Mouse (Mus musculus) stomach, embryonic 14.5 days (tissue): ENCODE results near the gene Zbtb9. TPM values are rescaled to one million over a fixed set of nuclear protein-coding genes. Genes with fewer than 3 reads are reported as not detected.
A peak's percentile ranks its signal among the peaks of the same experiment; 100 is the strongest.

Experiments
- ATAC-seq: fragments of 200-750 bp; cut with Nextera tagmentation; 2 replicates; pipeline ENCODE4 v1.8.0; 2017; ENCODE audit warnings: low read depth, moderate TSS enrichment; ENCODE audit not compliant: insufficient number of reproducible peaks, insufficient read depth, low FRiP score
- H3K27ac ChIP-seq: fragments of 300-500 bp; sonication (generic); 2 replicates; pipeline ENCODE4 v1.5.1; 2014; ENCODE audit warnings: mild to moderate bottlenecking, low read length, moderate library complexity, mixed read lengths
- H3K27me3 ChIP-seq: fragments of 300-500 bp; sonication (generic); 2 replicates; pipeline ENCODE4 v1.6.1; 2014; ENCODE audit warnings: low read length, control low read depth, mixed read lengths; ENCODE audit not compliant: control insufficient read depth, insufficient read depth
- H3K36me3 ChIP-seq: fragments of 300-500 bp; sonication (generic); 2 replicates; pipeline ENCODE4 v1.6.1; 2014; ENCODE audit warnings: mild to moderate bottlenecking, control low read depth, low read length, moderate library complexity, mixed read lengths; ENCODE audit not compliant: control insufficient read depth, insufficient read depth
- H3K4me1 ChIP-seq: fragments of 300-500 bp; sonication (generic); 2 replicates; pipeline ENCODE4 v1.6.1; 2014; ENCODE audit warnings: low read length, control low read depth, mixed read lengths; ENCODE audit not compliant: control insufficient read depth, insufficient read depth
- H3K4me2 ChIP-seq: fragments of 300-500 bp; sonication (generic); replicated peaks from 2 replicates; pipeline ENCODE4 v1.6.1; 2014; ENCODE audit warnings: low read depth, low read length, control low read depth
- H3K4me3 ChIP-seq: fragments of 300-500 bp; sonication (generic); 2 replicates; pipeline ENCODE4 v1.5.1; 2014; ENCODE audit warnings: low read depth, low read length, control low read depth
- H3K9ac ChIP-seq: fragments of 300-500 bp; sonication (generic); replicated peaks from 2 replicates; pipeline ENCODE4 v1.6.1; 2014; ENCODE audit warnings: low read depth, mild to moderate bottlenecking, control low read depth, low read length, moderate library complexity, mixed read lengths
- H3K9me3 ChIP-seq: fragments of 300-500 bp; sonication (generic); 2 replicates; pipeline ENCODE4 v1.6.1; 2016; ENCODE audit warnings: low read depth, low read length, control low read depth; ENCODE audit not compliant: control insufficient read depth
- WGBS: fragments of 180-500 bp; shearing (Covaris S2); extraction: QIAGEN DNeasy Blood & Tissue Kit; methylation state at CpG from one replicate; pipeline ENCODE4 v1.1.7; 2014; 5-methylcytosine and 5-hydroxymethylcytosine counted together
- microRNA-seq: library from miRNA; unstranded; fragments of <30 nt; microRNA quantifications from one replicate; pipeline ENCODE4, GENCODE M21; 2016
- polyA plus RNA-seq: library from polyadenylated mRNA; unstranded; fragments of >200 nt; fragmentation: Nextera tagmentation; extraction: Ambion mirVana; gene quantifications from 2 replicates; pipeline ENCODE4 v1.2.1, GENCODE M21; 2014

Zbtb9 gene
- polyA plus RNA-seq, 1 experiment from 2014 or later: 9.8 TPM

- H3K9ac ChIP-seq: 0 out of 2 replicates have a peak overlapping the region, but pooled peaks have one; percentile 58
- peak overlapping the region; percentile 65 for H3K4me3 ChIP-seq
- peaks cover 12% of the 10 kb centered on the region for H3K4me1 ChIP-seq
- peak overlapping the region; percentile 89 for H3K27ac ChIP-seq
- 0% methylated on average over 13 of the region's 13 CpGs for WGBS
- peak overlapping the region; percentile 93 for H3K4me2 ChIP-seq
- no peaks in the 10 kb centered on the region for H3K27me3 ChIP-seq
- H3K36me3 ChIP-seq: no peaks in the 10 kb centered on the region
- ATAC-seq: peak; percentile 64
- no peaks in the 10 kb centered on the region for H3K9me3 ChIP-seq
Measured at GRCm38 (mm10) chr17:27056170-27056569, 83.2 kb downstream of the Zbtb9 start.

DNA sequence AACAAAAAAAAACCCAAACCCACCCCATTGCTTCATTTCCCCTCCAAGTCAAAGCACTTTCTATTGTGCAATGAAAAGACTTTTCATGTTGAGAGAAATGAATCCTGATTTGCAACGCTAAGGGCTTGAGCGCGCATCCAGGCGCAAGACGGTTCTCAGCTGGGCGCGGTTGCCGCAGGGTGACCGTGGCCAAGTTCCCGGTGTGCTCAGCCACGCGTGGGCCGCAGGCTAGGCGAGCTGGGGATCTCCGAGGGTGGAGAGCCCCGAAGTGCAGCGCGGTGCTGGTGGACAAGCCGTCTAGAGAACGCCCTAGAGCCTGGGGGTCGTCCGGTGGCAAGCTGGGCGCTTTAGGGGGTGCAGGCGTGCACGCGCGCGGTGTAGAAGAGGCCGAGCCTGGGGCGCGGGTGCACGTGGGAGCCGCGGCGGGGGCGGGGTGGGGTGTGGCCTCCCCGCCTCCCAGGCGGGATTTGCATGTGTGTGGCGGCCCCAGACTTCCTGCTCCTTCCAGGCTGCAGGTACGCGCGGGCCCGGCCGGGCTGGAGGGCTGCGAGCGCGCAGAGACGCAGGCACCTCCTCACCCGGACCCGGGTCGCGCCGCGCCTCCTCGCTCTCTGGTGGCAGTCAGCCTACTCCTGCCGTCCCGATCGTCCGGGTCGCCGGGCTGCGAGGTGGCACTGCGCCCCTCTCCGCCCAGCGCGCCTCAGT lies 84.0 kb downstream of the Zbtb9 start, which contains the start of gene Itpr3:
Itpr3 (plus strand) TSS at position 493 of the 705 bp plus-strand sequence.
- Histone ChIP-seq H3K4me3 (peak within 1 kb of the TSS; percentile 65), H3K27ac (peak within 1 kb of the TSS; percentile 89), H3K4me2 (peak within 1 kb of the TSS; percentile 93), H3K9me3 (no peaks in the 10 kb centered on the region), H3K36me3 (no peaks in the 10 kb centered on the region), H3K9ac (peak within 1 kb of the TSS; percentile 58), H3K27me3 (no peaks in the 10 kb centered on the region), H3K4me1 (peaks cover 5% of the 10 kb centered on the region; the same call in 1 of the 2 replicates)
- ATAC-seq: peak; percentile 71
- under 1% methylated on average over 60 of the region's 66 CpGs for WGBS

DNA sequence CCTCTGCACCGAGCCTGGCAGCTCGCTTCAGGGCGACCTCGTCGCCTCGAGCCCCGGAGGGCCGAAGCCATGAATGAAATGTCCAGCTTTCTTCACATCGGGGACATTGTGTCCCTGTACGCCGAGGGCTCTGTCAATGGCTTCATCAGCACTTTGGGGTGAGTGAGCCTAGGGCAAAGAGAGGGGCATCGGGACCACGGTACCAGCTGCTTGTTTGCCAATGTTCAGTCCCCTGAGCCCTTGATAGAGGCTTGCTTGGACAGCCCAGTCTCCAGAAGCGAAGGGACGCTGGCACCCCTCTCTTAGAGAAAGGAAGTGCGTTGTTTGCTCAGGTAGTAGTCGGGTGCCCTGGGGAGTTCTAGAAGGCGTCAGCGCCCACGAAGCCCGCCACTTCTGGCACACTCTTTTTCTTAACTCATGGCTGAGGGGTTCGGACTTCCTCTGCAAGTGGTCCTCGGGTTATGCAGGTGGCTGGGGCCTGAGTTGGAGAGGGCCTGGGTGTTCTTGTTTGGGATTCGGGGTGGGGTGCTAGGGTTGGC lies 84.6 kb downstream of the Zbtb9 start:
- 2% methylated on average over 24 of the region's 24 CpGs for WGBS
- Histone ChIP-seq H3K4me2 (peak overlapping the region; percentile 93), H3K4me1 (0 out of 2 replicates have a peak, but pooled peaks cover 4% of the 10 kb centered on the region), H3K27me3 (no peaks in the 10 kb centered on the region), H3K36me3 (no peaks in the 10 kb centered on the region), H3K9ac (peak overlapping the region; percentile 58), H3K4me3 (peak overlapping the region; percentile 65), H3K9me3 (no peaks in the 10 kb centered on the region), H3K27ac (peak overlapping the region; percentile 89; the same call in 1 of the 2 replicates)
- ATAC-seq: no peak; the same call in 1 of the 2 replicates

Small RNA genes lying within 50 kb of the gene (microRNA-seq; reads per million reads assigned to microRNA genes)
- 0.78 reads per million for gene Mir3083
- gene Mir6968: not detected

Other genes starting within 250 kb of the Zbtb9 start
- gene Bnip1, start 192.1 kb upstream of the Zbtb9 start, polyA plus RNA-seq: 49.8 and 53.6 TPM in 2 replicates
- 6.4 and 8.1 TPM in 2 replicates for gene Nkx2-5, start 128.2 kb upstream of the Zbtb9 start, polyA plus RNA-seq
- 7.1 and 8.2 TPM in 2 replicates for gene Kifc5b, start 56.1 kb upstream of the Zbtb9 start, polyA plus RNA-seq
- 8.9 and 9.9 TPM in 2 replicates for gene Phf1, start 40.1 kb upstream of the Zbtb9 start, polyA plus RNA-seq
- gene Cuta, start 33.6 kb upstream of the Zbtb9 start, polyA plus RNA-seq: 152 and 161 TPM in 2 replicates
- 3.0 and 3.3 TPM in 2 replicates for gene Syngap1, start 31.9 kb upstream of the Zbtb9 start, polyA plus RNA-seq
- gene Bak1, start 55.8 kb downstream of the Zbtb9 start, polyA plus RNA-seq: 8.6 and 10.4 TPM in 2 replicates
- 11.5 and 13.3 TPM in 2 replicates for gene Itpr3, start 84.1 kb downstream of the Zbtb9 start, polyA plus RNA-seq
- 296 and 362 TPM in 2 replicates for gene Uqcc2, start 160.7 kb downstream of the Zbtb9 start, polyA plus RNA-seq
- 0.13 TPM in 1 of 2 replicates, not detected in the other for gene Ip6k3, start 194.6 kb downstream of the Zbtb9 start, polyA plus RNA-seq
- 11.3 and 11.6 TPM in 2 replicates for gene Lemd2, start 231.3 kb downstream of the Zbtb9 start, polyA plus RNA-seq